Mouse (Mus musculus): Measurements from ENCODE around the gene Cdk14.

Cdk14 gene

GRCm38 (mm10) chr5:4878934-4879333 lies 541.2 kb downstream of the Cdk14 start:
- no peak for DNase-seq

GRCm38 (mm10) chr5:4877638-4878037 lies 542.5 kb downstream of the Cdk14 start:
- DNase-seq, result no peak

GRCm38 (mm10) chr5:4877131-4877631 lies 542.9 kb downstream of the Cdk14 start:
- peak; percentile 5 for DNase-seq

GRCm38 (mm10) chr5:4876653-4877091 lies 543.4 kb downstream of the Cdk14 start:
- no peak for DNase-seq

GRCm38 (mm10) chr5:4870041-4870726 lies 549.9 kb downstream of the Cdk14 start:
- no peak for DNase-seq

GRCm38 (mm10) chr5:4868563-4869120 lies 551.5 kb downstream of the Cdk14 start:
- DNase-seq, result no peak

GRCm38 (mm10) chr5:4867849-4868562 lies 552.1 kb downstream of the Cdk14 start:
- no peak for DNase-seq

GRCm38 (mm10) chr5:4866945-4867344 lies 553.2 kb downstream of the Cdk14 start:
- no peak for DNase-seq

- DNase-seq, result no peak
Measured at GRCm38 (mm10) chr5:4866099-4866498, 554.0 kb downstream of the Cdk14 start.

- no peak for DNase-seq
Measured at GRCm38 (mm10) chr5:4861592-4861991, 558.5 kb downstream of the Cdk14 start.

GRCm38 (mm10) chr5:4861141-4861540 lies 559.0 kb downstream of the Cdk14 start:
- no peak for DNase-seq

- DNase-seq, result no peak
Measured at GRCm38 (mm10) chr5:4858032-4858641, 562.0 kb downstream of the Cdk14 start.

GRCm38 (mm10) chr5:4853503-4853902 lies 566.6 kb downstream of the Cdk14 start:
- DNase-seq, result no peak

- DNase-seq, result no peak
Measured at GRCm38 (mm10) chr5:4852711-4853320, 567.3 kb downstream of the Cdk14 start.

GRCm38 (mm10) chr5:4851934-4852710 lies 568.0 kb downstream of the Cdk14 start:
- no peak for DNase-seq

- DNase-seq, result no peak
Measured at GRCm38 (mm10) chr5:4851245-4851933, 568.7 kb downstream of the Cdk14 start.

GRCm38 (mm10) chr5:4834819-4835480 lies 585.2 kb downstream of the Cdk14 start:
- no peak for DNase-seq

GRCm38 (mm10) chr5:4833940-4834339 lies 586.2 kb downstream of the Cdk14 start:
- no peak for DNase-seq

- DNase-seq, result no peak
Measured at GRCm38 (mm10) chr5:4826886-4827285, 593.2 kb downstream of the Cdk14 start.

GRCm38 (mm10) chr5:4825951-4826350 lies 594.2 kb downstream of the Cdk14 start:
- DNase-seq, result no peak

GRCm38 (mm10) chr5:4825076-4825475 lies 595.0 kb downstream of the Cdk14 start:
- DNase-seq, result no peak

Data from cerebellum, adult 9-11 months (tissue).